Comparison of ENCODE assay signal across 25 mouse cellular contexts in the genomic region with DNA sequence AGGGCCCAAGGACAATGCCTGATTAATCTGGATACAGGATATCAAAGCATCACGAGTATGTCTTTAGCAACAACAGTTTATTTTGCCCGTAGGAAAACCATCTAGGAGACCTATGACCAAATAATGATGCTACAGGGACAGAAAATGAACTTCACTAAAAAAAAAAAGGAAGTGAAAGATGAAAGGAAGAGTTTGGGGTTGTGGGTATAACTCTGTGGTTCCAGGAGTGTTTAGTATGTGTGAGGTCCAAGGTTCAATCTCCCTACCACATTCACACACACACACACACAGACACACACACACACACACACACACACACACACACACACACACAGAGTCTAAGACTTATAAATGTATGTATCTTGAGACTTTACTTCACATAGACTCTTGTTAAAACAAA. TPM values are rescaled to one million over a fixed set of nuclear protein-coding genes. Genes with fewer than 3 reads are reported as not detected.
A peak's percentile ranks its signal among the peaks of the same experiment; 100 is the strongest.
DNase-seq lines count a peak whose midpoint lies in the region; ATAC-seq and TF ChIP-seq lines count a peak whose summit lies in the region.
"Had no signal": no experiment of that assay in that cellular context is flagged by ENCODE, and none has a peak within 500 bp of the region (broad histone marks: within the 10 kb centered on the region; RNA-seq: fewer than 3 reads in every experiment).

No protein-coding gene starts in this region.

- H3K27me3 ChIP-seq in cerebellum, adult 2 months (ENCODE audit: control insufficient read depth, insufficient read depth, low read length): no peaks in the 10 kb centered on the region
- H3K27me3 ChIP-seq: embryonic facial prominence, embryonic 12.5 days; embryonic facial prominence, embryonic 15.5 days; heart, embryonic 13.5 days; hindbrain, embryonic 12.5 days; hindbrain, embryonic 15.5 days had no signal

- no peak for TF ChIP-seq CTCF in cerebellum, adult 2 months (IDR thresholded peaks at IDR 0.05; ENCODE audit: borderline replicate concordance, insufficient read depth, low read depth, low read length)

- H3K4me1 ChIP-seq in cerebellum, adult 2 months (ENCODE audit: control insufficient read depth, insufficient read depth, low read length): peaks cover 2% of the 10 kb centered on the region; the same call in 1 of the 2 replicates
- H3K4me1 ChIP-seq: embryonic facial prominence, embryonic 12.5 days; embryonic facial prominence, embryonic 15.5 days; hindbrain, embryonic 12.5 days; hindbrain, embryonic 15.5 days had no signal

- peak; percentile 87 for ATAC-seq in granulocyte monocyte progenitor cell, adult 5-6 weeks (replicated peaks; ENCODE audit: poor library complexity, severe bottlenecking)
- ATAC-seq in monocyte, adult 5-6 weeks (replicated peaks; ENCODE audit: insufficient number of reproducible peaks, low FRiP score, low TSS enrichment, poor library complexity, severe bottlenecking): peak; percentile 70
- ATAC-seq: forebrain, embryonic 14.5 days; forebrain, postnatal 0 days had no signal

- DNase-seq in 416B (ENCODE audit: low read depth): peak; percentile 4
- peak; percentile 5 to 6 for DNase-seq in B cell, adult 2 months
- no peak for DNase-seq in cerebellum, adult 2 months
- no peak for DNase-seq in spleen, postnatal 4 days (ENCODE audit: low spot score in 2 of 2)
- no peak for DNase-seq in layer of hippocampus, adult 9-11 months
- DNase-seq: adrenal gland, adult 2 months; cerebellum, adult 11 months; cerebellum, adult 8-10 months; cerebellum, postnatal 14 days; forebrain, postnatal 0 days; gastrocnemius, adult 2 months; gastrocnemius, postnatal 14 days; heart, adult 2 months; heart, postnatal 14 days; heart, postnatal 4 days had no signal

- WGBS in cerebellum, adult 2 months: 80% methylated on average over 2 of the region's 2 CpGs

- no peak for TF ChIP-seq POLR2A in cerebellum, adult 2 months (IDR thresholded peaks at IDR 0.05; ENCODE audit: borderline replicate concordance, insufficient read depth, low read length)

- no peak overlapping the region for H3K4me3 ChIP-seq in cerebellum, adult 2 months (replicated peaks; ENCODE audit: insufficient read depth, low read depth, low read length)
- H3K4me3 ChIP-seq: embryonic facial prominence, embryonic 12.5 days; embryonic facial prominence, embryonic 15.5 days; gastrocnemius, adult 2 months; heart, adult 2 months; heart, embryonic 10.5 days; heart, embryonic 13.5 days; hindbrain, embryonic 12.5 days; hindbrain, embryonic 15.5 days had no signal

- H3K27ac ChIP-seq in cerebellum, adult 2 months (ENCODE audit: insufficient read depth, low read length): no peak overlapping the region
- H3K27ac ChIP-seq: embryonic facial prominence, embryonic 12.5 days; embryonic facial prominence, embryonic 15.5 days; gastrocnemius, adult 2 months; heart, adult 2 months; heart, embryonic 10.5 days; heart, embryonic 13.5 days; hindbrain, embryonic 12.5 days; hindbrain, embryonic 15.5 days had no signal

RNA-seq across cellular contexts. Expression of a gene that starts 35.8 kb away (rescaled TPM):
- not detected in 2 replicates for total RNA-seq in granulocyte monocyte progenitor cell, adult 5-6 weeks (2014; fragmentation: Nextera tagmentation)
- total RNA-seq in granulocyte monocyte progenitor cell, adult 5-6 weeks (2017): not detected in 2 replicates
- total RNA-seq in monocyte, adult 5-6 weeks (2017): 0.29 TPM in 1 of 3 replicates, not detected in the others
- polyA plus RNA-seq in cerebellum, adult 2 months (2012; rRNA removed): 1.6 and 2.0 TPM in 2 replicates
- total RNA-seq: MEL had no signal

Comparison
In these comparisons a context has a peak if more than half of its experiments do, and no peak if none do; other contexts are left out.
1. DNase-seq: peak in 416B (single experiment) and B cell, adult 2 months (2 of 2); none in cerebellum, adult 2 months (0 of 2), spleen, postnatal 4 days (0 of 2) and layer of hippocampus, adult 9-11 months (single experiment).